Mouse (Mus musculus) heart, postnatal 36 days (tissue): ENCODE results near the gene Mcts1. TPM values are rescaled to one million over a fixed set of nuclear protein-coding genes. Genes with fewer than 3 reads are reported as not detected.

ENCODE experiments used
- DNase-seq, 2 experiments: peaks; one replicate each; pipeline ENCODE4 v3.0.0; 2021 to 2022
- intact Hi-C: fragments of 180-260 bp; cut with DNase I; formaldehyde crosslinking; loops from one replicate; pipeline ENCODE4 v1.15.1; 2025
- total RNA-seq, 2 experiments: library from RNA; stranded (reverse); gene quantifications; 2 replicates each; pipeline ENCODE4 v1.2.3; 2021

Mcts1 gene
- total RNA-seq, 2 experiments from 2014 or later = 40.2 to 42.9 TPM

GRCm38 (mm10) chrX:38651167-38651566, 50.8 kb downstream of the Mcts1 start:
- intact Hi-C loops = loop anchor here (2.0 kb wide), 1 partner anchor 136 kb away; no protein-coding TSS in a partner anchor
- no peak for DNase-seq

- intact Hi-C loops = no loop called here
- DNase-seq = no peak
Measured at GRCm38 (mm10) chrX:38653181-38653580, 52.8 kb downstream of the Mcts1 start.

- intact Hi-C loops = no loop called here
- DNase-seq = no peak
Measured at GRCm38 (mm10) chrX:38654681-38655080, 54.3 kb downstream of the Mcts1 start.

- intact Hi-C loops = no loop called here
- no peak for DNase-seq
Measured at GRCm38 (mm10) chrX:38656206-38656883, 56.0 kb downstream of the Mcts1 start.

Other genes starting within 250 kb of the Mcts1 start
- 100 to 1,000 TPM; 140 to 146 TPM for gene Lamp2, start 144.1 kb upstream of the Mcts1 start, total RNA-seq
- 10 to 100 TPM; 14.3 TPM for gene Cul4b, start 24.4 kb upstream of the Mcts1 start, total RNA-seq
- gene C1galt1c1, start 34.5 kb downstream of the Mcts1 start, total RNA-seq = 10 to 100 TPM; 11.2 to 13.0 TPM
- not detected for gene 6030498E09Rik, start 172.1 kb downstream of the Mcts1 start, total RNA-seq